Mouse (Mus musculus) heart, postnatal 4 days (tissue): ENCODE data around the gene Mcl1. TPM values are rescaled to one million over a fixed set of nuclear protein-coding genes. Genes with fewer than 3 reads are reported as not detected.

Source experiments
- DNase-seq: peaks from one replicate; pipeline ENCODE4 v3.0.0; 2021
- total RNA-seq, 2 experiments: library from RNA; stranded (reverse); gene quantifications; 2 replicates each; pipeline ENCODE4 v1.2.3; 2021

The Mcl1 gene
- total RNA-seq, 2 experiments from 2014 or later, result 112 to 115 TPM

DNA sequence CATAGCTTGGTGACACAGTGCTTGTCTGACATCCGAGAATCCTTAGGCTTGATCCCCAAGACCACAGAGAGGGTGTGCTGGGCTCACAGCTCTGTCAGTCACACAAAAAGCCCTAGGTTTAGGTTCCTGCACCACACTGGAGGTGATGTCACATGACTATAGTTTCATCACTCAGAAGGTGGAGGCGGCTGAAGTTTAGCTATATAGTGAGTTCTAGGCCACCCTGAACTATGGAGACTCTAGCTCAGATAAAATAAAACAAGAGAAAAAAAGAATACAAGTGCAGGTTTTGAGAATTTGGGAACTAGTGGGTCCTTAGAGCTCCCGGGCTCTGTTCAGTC lies 7.6 kb upstream of the Mcl1 start:
- DNase-seq, result no peak

DNA sequence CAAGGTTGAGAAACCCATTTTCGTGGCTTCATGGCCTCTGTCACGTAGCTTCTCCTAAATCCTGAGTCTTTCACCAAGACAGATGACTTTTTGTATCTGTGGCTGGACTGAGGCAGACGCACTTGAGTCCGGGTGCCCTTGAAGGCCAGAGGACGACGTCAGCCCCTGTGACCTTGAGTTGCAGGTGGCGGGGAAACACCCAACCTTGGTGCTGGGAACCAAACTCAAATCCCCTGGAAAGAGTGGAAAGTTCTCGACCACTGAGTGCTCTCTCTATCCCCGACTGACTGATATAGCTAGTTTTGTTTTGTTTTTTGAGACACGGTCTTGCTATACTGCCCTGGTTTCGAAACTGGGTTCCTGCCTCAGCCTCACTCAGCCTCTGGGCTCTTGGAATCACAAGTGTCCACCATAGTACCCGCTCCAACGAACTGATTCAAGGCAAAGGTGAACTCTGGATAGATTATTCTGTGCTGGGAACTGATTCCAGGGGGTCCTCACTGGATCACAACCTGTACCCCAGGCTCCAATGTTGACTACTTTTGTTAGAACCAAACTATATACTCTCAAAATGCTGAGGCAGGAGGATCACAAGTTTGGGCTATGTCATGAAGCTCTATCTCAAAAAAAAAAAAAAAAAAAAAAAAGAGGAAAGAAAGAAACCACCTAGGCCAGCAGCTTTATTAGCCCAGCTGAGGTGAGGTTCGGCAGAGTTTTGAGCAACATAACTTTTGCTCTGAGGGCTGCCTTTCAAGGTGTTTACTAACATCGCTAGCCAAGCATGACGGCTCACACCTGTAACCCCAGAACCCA lies 7.0 kb upstream of the Mcl1 start:
- DNase-seq, result no peak

DNA sequence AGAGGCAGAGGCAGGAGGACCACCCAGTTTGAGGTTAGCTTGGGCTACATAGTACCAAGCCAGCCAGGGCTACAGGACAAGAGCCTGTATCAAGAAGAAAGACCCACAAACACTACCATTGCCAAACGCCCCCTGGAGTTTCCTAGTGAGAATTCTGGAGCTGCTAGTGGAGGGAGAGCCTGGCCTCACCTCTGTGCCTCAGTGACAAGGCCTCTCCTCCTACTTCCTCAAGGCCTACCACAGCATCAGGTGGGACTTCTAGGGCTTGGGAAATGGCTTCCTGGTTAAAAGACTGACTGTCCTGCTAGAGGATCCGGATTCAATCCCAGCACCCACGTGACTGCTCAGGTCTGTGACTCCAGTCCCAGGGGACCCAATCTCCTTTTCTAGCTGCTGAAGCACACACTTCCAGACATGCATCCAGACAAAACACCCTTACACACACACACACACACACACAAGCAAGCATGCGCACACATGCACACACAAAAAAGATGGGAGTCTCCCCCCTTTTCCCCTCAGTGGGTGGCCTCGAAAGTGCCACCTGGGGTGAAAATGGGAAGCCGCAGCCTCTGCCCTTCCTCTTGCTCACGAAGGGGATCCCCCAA lies 6.3 kb upstream of the Mcl1 start:
- no peak for DNase-seq

DNA sequence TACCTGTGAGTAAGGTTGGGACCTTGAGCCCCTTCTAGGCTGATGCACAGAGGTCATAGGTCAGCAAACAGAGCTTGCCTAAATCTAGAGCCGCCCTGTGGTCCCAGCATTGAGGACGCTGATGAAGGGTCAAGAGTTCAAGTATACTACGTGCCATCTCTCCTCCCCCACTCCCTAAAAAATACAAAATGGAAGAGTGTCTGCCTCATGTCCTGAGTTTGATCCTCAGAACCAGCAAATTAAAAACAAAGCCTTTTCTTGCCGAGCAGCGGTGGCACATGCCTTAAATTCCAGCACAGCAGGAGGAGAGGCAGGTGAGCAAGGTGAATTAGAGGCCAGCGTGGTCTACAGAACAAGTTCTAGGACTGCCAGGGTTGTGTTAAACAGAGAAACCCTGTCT lies 5.7 kb upstream of the Mcl1 start:
- no peak for DNase-seq

DNA sequence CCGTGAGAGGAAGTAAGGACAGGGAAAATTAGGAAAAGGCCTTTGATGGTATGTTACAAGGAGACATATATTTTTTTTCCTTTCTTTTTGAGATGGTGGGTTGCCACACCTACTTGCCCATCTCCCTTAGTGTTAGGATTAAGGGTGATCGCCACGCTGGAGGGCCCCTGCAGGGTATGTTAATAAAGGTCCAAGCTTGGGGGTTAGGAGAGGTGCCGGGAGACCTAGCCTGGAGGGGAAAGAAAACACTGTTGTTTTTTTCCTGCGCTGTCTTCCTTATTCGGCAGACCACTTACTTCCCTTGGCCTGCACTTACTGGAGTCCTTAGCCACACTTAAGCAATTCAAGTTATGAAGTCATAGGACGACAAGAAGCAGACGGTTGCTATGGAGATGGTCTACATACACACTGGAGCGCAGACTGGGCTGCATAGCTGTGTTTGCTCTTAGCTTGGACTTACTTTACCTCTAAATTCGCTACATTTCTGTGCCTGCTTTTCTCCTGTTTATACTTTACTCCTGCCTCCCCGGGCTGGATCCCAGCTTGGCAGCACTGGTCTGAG lies 5.0 kb upstream of the Mcl1 start:
- DNase-seq, result no peak

DNA sequence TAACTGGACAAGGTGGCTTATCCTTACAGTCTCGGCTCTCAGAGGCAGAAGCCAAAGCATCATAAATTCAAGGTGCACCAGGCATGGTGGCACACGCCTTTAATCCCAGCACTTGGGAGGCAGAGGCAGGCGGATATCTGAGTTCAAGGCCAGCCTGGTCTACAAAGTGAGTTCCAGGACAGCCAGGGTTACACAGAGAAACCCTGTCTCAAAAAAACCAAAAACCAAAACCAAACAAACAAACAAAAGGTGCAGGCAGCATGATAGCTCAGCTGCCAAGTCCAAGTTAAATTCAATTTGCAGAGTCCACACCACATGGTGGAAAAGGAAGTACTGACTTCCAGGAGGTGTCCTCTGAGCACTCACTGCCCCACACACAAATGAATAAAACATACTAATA lies 4.2 kb upstream of the Mcl1 start:
- peak; percentile 3 for DNase-seq

DNA sequence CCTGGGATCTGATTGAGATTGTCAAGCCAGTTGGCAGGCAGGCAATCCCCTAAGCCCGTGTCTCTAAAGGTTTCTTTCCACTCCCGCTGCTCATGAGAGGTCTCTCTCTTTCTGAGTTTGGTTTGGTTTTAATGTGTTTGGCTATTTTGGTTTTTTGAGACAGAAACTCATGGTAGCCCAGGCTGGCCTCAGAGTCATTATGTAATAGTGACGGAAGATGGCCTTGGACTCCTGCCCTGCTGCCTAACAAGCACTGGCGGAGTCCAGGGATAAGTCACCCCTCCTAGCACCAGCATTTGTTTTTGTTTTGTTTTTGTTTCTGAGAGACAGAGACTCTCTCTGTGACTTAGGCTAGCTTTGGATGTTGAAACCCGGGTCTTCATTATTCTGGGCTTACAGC lies 3.2 kb upstream of the Mcl1 start:
- DNase-seq, result peak; percentile 7

DNA sequence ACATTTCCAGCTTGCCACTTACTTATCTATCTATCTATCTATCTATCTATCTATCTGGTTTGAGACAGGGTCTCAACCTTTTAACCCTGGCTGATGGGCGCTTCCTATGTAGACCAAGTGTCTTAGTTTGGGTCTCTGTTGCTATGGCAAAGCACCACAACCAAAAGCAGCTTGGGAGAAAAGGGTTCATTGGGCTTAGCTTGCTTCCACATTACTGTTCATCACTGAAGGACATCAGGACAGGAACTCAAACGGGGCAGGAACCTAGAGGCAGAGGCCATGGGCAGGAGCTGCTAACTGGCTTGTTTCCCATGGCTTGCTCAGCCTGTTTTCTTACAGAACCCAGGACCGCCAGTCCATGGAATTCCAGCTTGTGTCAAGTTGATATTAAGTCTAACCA lies 1.5 kb upstream of the Mcl1 start:
- no peak for DNase-seq

DNA sequence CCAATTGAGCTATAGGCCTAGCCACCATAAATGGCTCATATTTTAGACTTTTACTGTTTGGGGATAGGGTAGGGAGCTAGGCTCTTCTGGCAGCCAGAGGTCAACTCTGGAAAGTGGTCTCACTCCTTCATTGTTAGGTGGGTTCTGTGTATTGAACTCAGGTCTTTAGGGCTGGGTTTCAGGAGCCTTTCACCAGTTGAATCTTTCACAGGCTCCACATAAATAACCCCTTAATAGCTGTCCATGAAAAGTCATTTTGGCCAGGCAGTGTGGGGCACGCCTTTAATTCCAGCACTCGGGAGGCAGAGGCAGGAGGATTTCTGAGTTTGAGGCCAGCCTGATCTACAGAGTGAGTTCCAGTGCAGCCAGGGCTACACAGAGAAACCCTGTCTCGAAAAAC lies 877 bp upstream of the Mcl1 start:
- no peak for DNase-seq

DNA sequence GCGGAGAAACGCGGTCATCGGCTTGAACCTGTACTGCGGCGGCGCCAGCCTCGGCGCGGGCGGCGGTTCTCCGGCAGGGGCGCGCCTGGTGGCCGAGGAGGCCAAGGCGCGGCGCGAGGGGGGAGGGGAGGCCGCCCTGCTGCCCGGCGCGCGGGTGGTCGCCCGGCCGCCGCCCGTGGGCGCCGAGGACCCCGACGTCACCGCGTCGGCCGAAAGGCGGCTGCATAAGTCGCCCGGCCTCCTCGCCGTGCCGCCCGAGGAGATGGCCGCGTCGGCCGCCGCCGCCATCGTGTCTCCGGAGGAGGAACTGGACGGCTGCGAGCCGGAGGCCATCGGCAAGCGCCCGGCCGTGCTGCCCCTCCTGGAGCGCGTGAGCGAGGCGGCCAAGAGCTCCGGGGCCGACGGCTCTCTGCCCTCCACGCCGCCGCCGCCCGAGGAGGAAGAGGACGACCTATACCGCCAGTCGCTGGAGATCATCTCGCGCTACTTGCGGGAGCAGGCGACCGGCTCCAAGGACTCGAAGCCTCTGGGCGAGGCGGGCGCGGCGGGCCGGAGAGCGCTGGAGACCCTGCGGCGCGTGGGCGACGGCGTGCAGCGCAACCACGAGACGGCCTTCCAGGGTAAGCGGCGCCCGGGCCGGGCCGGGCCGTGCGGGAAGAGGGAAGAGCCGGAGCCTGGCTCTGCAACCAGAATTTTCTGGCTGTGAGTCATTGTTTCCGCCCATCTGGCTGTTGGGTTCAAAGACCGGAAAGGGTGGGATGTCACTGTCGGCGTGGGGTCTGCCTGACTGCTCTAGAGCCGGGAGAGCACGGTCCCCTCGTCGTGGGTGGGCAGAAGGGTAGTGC lies 502 bp downstream of the Mcl1 start:
- peak; percentile 86 for DNase-seq

DNA sequence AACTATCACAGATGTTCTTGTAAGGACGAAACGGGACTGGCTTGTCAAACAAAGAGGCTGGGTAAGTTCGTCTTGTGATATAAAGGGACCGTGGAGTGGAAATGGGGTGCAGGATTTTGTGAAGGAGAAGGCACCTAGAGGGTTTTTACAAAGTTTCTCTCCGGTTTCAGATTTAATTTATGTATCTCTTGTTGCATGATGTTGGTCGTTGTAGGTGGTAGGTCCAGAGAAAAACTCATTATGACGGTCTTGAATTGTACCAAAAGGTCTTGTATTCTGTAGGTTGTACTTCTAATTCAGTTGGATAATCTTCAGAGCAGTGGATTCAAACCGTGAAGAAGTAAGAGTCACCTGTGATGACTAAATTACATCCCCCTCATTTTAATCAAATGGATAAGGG lies 1.4 kb downstream of the Mcl1 start:
- DNase-seq, result no peak

DNA sequence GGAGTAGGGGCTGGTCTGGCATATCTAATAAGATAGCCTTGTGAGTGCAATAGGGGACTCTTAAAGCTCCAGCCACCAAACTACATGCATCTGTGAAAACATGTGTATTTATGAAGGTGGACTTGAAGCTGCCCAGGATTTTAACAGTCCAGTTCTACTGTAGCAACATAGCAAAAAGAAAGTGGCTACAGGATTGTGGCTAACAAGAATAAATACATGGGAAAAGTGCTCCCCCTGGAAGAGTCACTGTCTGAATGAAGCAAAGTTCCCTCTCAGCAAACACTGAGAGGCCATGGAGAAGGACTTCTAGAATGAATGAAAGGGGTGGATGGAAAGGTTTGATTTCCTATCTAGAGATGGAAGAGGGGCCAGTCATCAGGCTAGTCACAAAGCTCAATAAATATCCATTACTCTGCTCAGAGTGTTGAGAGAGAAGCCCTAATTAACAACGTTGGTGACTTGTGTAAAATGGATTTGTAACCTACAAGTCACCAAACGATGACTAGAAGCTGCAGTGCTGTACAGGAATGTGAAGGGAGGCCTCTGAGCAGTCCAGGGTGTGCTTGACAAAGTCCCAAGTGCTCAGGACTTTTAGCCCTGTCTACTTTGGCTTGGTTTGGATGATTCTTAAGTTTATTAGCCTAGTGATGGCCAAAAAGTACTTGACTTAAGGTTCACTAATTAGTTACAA lies 2.3 kb downstream of the Mcl1 start:
- DNase-seq, result peak; percentile 7

DNA sequence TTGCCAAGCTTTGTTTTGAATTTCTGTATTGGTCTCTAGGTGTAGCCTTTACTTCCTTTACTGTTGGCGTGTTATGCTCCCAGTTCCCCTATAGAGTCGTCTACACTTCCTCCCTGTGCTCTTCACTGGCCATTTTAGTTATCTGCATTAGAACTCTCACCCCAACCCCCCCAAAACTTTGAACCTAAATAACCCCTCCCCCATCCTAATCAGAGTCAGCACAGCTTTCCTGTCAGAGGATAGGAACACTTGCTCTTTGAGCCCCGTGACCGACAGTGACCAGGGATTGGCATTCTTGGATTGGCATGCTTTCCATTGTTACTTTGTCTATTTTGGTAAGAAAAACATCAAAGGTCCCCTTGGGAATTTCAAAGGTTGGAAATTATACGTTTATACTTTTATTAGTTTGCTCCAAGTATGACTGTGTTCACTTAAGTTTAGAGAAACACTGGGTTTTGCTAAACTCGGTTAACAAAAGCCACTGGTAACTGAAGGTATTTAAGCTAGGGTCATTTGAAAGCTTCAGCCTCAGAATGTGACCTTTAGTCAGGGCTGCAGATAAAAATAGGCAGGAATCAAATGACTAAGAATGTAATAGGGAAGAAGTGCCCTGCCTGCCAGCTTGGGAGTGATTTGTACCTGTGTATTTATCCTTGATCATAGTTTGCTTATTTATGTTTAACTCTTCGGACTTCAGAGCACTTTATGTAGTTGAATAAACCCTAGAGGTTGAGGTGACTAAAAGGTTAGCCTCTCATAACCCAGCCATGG lies 3.5 kb downstream of the Mcl1 start:
- peak; percentile 34 for DNase-seq

DNA sequence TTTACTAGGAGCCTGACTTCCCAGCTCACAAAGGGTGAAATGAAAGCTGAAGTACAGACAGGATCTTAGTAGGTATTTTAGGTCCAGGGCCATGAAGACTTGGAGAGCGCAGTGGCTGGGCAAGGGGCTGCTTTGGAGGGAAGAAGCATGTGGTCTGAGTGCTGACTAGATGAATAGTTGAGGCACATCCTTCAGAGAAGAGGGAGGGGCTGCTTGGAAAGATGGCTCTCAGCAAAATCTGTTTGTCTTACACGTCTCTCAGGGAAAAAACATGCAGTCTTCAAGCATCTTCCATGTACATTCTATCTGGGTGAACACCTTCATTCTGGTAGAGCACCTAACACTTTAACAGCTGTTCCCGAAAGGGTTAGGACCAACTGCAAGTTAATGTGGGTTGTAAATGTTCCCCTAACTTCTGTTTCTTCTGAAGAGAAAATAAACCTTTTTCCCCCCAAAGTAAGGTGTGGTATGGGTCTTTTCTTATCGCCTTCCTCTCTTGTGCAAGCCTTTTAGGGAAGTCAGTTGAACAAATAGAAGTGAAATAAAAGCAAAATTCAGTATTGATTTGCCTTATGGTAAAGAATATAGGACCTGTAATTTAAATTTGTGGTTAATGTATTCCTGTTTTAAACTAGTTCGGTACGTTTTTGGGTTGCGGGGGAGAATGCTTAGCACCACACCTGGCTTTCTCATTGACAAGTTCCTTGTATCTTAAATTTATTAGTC lies 4.3 kb downstream of the Mcl1 start:
- DNase-seq, result peak; percentile 7

DNA sequence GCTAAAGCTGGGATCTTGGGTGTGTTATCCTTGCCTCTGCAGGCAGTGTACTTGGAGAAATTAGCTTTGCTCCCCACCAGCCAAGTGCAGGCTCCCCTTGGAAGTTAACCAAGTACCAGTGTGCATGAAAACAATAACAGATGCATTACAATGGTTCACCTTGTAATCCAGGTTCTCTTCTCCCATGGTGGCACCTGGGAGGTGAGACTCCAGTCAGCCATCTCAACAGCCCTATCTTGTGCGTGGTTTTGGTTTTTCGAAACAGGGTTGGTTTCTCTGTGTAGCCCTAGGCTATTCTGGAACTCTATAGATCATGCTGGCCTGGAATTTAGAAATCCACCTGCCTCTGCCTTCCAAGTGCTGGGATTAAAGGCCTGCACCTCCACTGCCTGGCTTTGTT lies 4.9 kb downstream of the Mcl1 start:
- peak; percentile 7 for DNase-seq

DNA sequence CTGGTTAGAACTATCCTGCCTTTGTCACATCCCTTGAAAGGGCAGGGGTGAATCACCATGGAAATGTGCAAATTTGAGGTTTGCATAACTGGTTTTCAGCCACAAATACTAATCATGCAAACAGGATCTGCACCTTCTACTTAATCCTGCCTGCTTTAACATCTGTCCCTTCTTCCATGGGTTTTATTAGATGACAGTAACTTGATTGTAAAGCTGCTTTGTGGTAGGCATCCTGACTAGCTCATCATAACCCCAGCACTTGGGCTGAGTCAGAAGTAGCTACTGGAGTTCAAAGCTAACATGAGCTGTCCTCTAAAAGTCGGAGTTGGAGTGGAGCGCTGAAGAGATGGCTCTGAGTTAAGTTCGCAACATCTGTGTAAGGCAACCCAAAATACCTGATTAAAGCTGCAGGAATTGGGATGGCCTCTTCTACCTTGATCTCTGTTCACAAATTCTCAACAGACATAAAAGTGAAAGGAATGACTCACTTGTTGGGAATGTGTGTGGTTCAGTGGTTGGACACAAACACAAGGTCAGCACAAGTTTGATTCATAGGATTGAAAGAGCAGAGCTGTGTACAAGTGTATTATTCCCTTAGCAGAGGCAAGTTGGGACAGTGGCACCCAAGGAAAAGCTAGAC lies 5.5 kb downstream of the Mcl1 start:
- peak; percentile 7 for DNase-seq

DNA sequence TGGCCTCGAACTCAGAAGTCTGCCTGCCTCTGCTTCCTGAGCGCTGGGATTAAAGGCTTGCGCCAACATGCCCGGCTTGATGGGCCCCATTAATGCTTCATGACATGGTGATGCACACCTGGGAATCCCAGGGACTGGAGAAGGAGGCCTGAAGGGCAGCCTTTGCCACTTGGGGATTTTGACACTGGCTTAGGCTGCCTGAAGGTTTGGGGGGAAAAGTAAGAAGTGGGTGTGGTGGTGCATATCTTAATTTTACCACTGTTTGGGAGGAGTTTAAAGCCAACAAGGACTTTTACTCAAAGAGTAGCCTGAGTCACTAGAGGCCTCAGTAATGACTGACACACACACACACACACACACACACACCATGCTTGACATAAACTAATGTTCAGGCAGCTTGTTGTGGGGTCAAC lies 6.4 kb downstream of the Mcl1 start:
- peak; percentile 9 for DNase-seq

DNA sequence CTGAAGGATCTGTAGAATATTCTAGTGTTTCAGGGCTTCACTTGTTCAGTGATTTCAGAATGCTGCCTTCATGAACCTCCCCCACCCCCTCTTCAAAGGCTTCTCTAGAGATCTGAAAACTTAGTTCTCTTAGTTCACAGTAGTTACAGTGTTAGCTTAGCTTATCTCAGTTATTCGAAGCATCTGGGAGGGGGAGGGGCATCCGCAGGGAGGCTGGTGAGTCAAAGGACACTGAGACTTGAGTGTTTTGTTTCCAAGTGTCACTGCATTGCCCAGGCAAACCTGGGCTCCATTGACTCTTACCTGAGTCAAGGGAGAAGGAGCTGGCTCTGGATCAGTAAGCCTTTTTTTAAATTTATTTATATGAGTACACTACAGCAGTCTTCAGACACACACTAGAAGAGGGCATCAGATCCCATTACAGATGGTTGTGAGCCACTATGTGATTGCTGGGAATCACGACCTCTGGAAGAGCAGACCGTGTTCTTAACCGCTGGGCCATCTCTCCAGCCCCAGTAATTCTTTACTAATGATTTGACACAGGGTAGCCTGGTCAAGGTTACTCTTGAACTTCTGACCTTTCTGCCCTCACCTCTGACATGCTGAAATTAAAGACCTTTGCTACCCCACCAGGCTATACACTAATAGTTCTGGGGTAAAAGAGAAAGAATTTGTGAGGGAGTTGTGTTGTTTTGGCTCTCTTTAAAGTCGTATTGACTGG lies 7.7 kb downstream of the Mcl1 start:
- peak; percentile 85 for DNase-seq

DNA sequence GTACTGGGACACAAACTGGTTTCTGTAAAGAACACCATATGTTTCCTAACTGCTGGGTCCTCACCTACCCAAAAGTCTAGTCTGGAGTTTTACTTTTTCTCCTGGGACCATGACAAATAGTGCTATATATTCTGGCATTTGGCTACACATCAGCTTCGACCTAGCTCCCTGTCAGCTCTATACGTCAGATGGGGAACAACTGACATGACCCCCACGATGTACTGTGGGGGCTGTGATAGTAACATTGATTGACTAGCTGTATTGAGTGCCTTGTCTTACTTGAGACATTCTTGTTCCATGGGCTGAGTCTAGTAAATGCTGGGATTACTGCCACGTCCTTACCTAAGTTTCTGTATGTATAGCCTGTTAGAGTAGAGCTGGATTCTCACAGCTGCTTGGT lies 8.9 kb downstream of the Mcl1 start:
- DNase-seq, result no peak

DNA sequence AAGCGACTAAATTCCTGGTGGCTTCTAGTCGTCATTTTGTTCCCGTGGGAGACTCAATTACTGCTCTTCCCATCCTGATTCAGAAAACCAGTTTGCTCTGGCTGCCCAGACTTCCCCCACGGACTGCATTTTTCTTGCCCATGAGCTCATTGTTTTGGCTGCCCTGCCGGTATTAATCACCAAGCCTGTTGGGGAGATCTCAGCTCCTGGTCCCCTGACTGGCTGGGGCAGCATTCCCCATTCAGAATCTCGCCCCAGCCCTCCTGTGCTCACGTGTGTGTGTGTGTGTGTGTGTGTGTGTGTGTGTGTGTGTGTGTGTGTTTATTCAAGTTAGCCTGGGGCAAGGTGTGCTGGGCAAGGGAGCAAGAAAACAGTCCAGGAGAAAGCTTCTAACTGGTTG lies 9.4 kb downstream of the Mcl1 start:
- peak; percentile 76 for DNase-seq
